Mouse (Mus musculus) retina, adult 2 months (tissue): ENCODE measurements around the gene Axdnd1.
"Not testable (repeated sequence)": the region's sequence is repeated elsewhere in the genome, so short reads cannot be mapped to it uniquely, and the experiment has no call there.

Experiments used
- DNase-seq: peaks from one replicate; pipeline ENCODE4 v3.0.0-alpha.2; 2012; ENCODE audit warnings: low read depth, low spot score

Axdnd1 gene

DNA sequence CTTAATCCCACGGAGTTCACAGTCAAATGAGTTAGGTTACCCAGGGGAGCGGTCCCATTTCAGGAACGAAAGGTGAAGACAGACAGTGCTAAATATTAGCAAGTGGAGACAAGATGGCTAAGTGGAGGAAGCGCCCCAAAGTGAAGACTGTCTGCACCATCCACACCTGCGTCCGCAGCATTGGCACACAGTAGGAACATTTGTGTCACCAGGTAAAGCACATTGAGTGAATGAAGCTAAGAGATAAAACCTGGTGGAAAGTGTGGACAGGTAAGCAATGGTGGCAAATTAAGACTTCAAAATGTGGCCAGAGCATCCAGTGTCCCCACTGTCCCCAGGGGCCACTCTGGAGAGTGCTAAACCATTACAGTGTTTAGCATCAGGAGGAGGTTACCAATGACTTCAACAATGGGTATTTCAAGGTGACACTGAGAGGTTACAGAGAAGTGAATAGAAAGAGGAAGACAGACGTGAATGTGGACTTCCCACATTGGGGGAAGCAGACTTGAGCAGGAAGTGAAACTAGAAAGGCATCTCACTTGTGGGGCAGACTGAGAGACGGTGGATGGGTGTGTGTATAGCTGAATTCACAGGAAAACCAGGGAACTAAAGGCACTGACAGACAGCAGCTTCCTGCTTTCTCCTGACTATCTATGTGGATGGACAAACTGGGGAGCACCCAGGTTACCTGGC, 16.2 kb upstream of the Axdnd1 start:
- DNase-seq, result no peak

DNA sequence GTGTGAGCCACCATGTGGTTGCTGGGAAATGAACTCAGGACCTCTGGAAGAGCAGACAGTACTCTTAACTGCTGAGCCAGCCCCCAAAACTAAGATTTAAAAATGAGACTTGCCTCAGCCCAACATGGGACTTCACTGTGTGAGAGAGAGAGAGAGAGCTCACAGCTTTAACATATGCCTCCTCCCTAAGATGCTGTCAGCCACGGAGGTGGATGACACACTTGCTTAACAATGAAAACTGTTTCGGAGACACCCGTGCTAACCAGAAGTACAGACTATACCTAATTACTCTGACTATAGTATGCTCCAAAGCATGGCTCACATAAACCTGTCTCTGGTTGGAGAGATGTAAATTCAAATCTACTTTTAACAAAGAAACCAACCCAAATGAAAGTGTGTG, 12.5 kb upstream of the Axdnd1 start:
- DNase-seq, result no peak

DNA sequence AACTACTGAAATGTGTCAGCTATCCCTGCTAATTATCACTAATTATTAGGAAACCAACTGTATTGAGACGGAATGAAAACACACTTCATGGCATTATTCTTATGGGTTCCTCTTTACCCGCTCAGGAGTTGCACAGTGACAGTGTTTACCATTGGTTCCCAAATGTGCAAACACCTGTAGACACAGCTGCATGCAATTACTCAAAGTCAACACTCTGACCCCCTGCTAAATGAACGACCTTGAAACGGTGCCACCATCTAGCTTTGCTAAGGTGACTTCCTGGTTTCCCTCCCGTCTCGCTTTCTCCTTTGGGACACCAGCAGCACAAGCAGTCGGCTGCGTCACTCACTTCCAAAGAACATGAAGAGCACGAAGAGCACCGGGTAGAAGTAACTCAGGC, 11.5 kb upstream of the Axdnd1 start:
- DNase-seq, result no peak

DNA sequence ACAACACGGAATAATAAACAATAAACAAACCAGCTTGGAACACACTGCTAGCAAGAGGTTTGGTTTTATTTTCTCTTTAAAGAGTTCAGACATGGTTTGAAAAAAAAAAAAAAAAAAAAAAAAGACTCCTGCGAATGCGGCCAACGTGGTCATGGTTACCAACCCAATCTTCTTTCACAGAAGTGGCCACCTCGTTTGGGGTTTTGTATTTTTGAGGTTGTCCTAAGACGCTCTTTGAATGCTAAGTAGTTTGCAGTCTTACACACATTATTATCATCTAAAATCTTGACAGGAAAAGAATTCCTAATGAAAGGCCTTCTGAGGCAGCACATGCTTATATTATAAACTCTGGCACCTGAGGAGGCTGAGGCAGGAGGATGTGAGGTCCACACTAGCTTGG, 7.5 kb upstream of the Axdnd1 start:
- no peak for DNase-seq

DNA sequence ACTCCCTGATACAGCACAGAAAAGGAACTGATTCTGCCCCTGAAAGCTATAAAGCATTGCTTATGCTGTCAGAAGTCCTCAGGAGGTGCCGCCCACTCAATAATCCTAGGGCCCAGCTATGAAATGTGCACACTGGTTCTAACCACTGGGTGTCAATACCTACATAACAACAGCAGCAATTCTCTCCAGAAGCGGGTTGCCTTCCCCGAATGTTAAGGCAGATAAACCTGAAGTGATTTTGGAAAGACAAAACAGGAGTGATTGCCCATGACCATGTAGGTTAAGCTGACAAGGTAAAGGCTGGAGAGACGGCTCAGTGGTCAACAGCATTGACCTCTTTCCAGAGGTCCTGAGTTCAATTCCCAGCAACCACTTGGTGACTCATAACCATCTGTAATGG, 4.8 kb upstream of the Axdnd1 start:
- no peak for DNase-seq

DNA sequence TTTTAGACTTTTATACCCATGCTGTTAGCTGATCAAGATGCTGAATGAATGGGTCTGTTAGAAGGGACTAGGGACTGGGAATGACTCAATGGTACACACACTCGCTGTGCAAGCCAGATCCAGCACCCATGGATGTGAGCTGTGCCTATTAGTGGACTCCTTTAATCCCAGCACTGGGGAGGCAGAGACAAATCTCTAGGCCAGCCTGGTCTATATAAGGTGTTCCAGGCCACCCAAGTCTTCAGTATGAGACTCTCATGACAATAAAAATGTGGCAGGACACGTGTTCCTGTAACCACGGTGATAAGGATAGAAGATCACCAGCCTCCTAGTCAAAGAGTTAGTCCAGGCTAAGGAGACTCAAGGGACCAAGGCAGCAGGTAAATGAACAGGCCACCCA, 3.1 kb upstream of the Axdnd1 start:
- DNase-seq, result no peak

DNA sequence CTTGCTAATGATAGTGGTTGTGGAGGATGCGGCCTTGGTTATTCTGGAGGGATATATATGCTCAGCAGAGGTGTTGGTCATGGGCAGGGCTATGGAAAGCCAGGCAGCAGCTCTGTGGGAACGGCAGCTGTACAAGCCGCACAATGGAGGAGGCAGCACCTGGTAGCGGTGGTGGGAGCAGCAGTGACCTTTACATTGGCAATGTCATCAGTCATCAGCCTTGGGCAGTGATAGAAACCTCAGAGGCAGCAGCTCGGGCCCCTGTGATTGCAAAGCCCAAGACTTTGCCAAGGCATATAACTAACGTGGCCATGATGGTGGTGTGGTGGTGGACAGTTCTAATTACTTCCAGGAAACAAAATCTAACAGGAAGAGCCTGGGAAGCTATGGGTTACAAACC, 2.5 kb upstream of the Axdnd1 start:
- no peak for DNase-seq

DNA sequence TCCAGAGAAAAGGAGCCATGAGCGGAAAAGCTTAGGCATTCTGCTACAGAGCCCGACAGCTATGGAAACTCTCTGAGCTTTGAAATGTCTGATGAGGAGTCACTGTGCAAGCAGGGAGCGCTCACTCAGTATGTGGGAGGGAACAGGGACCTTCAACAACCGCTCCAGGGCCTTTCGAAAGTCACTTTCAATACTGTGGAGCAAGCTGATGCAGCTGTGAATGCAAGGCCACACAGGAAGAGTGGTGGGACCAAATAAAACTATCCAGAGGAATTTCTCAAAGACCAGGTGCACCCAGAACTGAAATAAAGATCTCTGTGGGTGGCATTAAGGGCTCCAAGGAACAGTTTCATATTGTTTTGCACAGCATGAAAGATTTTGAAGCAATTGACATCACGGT, 1.9 kb upstream of the Axdnd1 start:
- no peak for DNase-seq

DNA sequence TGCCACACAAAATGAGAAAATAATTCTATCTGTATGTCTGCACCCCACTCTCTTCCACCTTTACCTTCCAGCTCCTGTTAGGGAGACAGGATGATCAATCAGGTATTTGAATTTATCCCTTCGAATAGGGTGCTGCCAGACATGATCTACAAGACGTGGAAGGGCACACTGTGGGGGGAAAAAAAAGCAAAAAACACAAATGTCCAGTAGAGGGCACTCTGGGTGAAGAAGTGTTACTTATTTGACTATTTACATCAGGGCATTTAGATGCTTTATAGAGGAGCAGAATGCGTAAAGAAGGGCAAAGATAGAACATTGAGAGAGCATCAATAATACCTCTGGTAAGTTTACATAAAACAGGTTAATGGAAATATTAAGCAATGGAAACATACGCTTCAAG, 2.8 kb downstream of the Axdnd1 start:
- DNase-seq, result peak; percentile 28

DNA sequence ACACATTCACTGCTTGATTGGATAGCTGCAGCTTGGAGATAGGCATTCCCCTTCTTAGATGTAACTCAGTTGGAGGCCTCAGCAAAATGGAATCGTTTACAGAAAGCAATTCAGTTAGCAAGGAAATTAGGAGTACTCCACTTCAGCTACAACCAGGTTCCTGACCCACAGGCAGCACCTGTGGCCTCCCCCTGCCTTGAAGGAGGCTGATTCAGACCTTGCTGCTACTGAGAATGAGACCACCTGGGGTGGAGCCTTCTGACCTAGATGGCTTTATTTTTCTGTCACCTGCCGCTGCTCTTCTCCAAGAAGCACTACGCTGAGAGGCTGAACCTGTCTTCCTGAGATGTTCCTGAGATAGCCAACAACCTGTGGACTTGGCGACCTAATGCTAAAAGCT, 12.4 kb downstream of the Axdnd1 start:
- DNase-seq, result no peak

DNA sequence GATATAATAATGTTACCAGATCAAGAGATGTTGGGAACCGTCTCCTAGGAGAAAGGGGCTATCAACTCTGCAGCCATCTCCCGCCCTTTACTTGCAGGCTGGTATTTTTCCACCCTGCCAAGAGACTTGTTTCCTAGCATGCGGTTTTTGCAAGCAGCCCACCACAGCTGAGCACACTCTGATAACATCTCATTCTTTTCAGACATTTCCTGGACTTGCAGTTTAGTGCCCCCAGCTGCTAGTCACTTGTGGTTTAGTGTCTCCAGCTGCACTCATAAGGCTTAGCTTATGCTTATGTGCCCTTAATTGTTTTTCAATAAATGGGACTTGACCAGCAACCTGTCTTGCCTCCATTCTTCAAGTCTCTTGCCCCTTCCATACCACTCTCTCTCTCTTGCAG, 13.0 kb downstream of the Axdnd1 start:
- no peak for DNase-seq

DNA sequence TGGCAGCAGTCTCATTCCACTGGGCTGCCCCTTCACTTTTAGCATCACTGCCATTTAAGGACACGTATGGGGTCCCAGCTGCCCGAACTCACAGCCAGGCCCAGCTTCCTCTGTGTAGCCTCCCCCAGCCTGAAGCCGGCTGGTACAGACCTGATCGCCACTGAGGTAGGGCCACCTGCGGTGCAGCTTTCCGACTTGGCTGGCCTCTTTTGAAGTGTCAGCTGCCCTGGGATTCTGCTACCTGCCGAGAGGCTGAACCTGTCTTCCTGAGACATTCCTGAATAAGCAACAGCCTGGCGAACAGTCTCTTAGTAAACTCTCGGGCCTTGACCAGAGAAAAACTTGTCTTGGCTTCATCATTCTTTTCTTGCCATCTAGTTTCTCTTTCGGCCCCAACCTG, 17.7 kb downstream of the Axdnd1 start:
- no peak for DNase-seq

DNA sequence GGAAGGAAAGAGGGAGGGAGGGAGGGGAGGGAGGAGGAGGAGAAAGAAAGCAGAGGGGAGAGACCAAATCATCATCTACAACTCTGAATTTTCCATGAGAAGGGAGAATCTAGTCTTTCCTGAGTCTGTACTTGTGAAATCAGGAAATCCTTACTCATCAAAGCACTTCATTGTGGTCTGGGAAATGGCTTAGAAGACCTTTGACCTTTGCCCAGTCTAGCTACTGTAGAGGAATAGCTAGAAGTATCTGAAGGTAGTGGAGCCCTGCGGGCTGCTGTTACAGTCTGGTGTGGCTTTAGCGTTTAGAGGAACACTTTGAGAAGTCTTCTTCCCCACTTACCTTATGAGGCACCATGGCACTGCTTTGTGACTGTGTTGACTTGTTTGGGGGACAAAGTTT, 18.5 kb downstream of the Axdnd1 start:
- DNase-seq, result no peak

DNA sequence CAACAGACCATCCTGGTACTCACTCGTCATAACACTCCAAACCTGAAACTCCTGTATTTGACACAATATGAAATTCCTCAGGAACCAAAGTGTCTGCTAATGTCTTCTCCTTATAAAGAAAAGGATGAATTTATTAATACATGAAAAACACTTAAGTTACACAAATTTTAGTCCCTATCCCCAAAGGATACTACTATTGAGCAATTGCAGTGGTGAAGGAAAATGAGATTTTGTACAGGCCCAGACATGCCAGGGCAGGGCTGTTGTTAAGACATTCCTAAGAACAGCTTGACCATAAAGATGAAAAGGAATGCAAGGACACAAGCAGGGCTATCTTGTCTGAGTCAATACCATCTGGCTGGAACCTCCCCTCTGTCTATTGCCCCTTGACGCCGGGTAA, 20.8 kb downstream of the Axdnd1 start:
- not testable (repeated sequence) for DNase-seq

DNA sequence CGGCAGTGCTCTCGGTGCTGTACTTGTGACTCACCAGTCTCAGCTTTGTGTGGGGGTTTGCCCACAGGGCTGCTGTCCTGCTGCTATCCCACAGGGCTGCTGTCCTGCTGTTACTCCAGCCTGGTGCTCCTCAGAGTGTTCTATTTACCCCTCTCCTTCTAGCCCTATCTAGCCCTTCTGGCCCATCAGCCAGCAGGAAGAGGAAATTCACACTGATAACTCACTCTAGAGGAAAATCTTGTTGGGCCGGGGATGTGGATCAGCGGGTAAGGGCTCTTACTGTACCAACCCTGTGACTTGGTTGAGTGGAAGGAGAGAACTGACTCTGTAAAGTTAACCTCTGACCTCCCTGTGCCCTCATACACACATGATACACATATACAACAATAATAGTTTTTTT, 27.8 kb downstream of the Axdnd1 start:
- DNase-seq, result no peak

DNA sequence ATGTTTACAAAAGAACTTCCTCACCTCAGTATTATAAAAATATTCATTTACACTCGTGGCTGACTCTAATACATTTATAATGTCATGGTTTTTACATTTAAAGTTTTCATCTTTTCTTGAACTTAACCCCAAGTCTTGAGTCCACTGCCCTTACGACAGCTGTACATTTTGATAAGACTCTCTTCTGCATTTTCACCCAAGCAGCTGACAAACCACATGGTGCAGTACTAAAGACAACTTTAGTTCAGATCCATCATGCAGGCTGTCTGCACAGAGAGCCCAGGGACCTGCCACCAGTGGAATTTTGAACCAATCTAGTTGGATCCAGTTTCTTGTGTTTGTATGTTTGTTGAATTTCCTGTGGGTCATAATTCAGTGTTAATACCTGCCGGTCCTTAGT, 34.1 kb downstream of the Axdnd1 start:
- no peak for DNase-seq

DNA sequence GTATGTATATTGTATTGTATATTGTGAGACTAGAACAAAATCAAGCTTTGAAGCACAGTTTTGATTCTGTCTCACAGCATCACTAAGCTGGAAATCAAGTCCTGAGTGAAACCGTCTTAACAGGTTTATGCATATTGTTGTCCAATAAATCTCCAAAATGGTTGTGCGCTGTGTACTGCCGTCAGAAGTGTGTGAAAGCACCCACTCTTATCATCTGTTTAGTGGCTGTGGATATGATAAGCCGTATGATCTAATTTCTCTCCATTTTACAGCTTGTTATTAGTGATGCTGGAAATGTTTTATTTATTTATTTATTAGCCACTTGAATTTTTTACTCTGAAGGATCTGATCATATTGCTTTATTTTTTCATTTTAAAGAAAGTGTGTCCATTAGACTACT, 34.7 kb downstream of the Axdnd1 start:
- no peak for DNase-seq

DNA sequence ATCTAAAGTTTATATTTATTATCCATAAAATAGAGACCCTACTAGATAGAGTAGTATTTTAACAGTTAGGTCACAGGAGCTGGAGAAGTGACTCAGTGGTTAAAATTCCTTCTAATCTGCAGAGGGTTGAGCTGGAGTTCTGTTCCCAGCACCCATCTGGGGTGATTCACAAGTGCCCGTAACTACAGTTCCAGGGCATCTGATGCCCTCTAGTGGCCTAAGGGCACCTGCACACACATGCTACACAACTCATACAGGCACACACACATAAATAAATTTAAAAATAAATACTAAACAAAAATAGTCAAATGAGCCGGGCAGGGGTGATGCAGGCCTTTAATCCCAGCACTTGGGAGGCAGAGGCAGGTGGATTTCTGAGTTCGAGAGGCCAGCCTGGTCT, 39.7 kb downstream of the Axdnd1 start:
- no peak for DNase-seq

DNA sequence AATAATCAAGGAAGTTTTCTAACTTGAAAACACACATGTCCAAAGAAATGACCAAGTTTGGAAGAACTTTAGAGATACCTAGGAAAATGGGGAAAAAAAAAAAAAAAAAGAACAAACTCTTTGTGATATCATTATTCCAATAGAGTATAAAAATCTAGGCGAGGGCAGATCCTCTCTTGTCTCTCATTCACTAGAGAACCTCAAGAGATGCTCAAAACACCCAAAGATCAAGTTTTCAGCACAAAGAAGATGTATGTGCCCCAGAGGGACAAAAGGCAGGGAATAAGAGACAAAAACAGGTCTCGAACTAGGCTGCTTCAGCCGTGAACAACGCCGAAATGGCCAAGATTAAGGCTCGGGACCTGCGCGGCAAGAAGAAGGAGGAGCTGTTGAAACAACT, 55.2 kb downstream of the Axdnd1 start, which contains the start of gene Gm2000:
Gm2000 (plus strand) TSS at position 301 of the 400 bp plus-strand sequence.
- no peak for DNase-seq

DNA sequence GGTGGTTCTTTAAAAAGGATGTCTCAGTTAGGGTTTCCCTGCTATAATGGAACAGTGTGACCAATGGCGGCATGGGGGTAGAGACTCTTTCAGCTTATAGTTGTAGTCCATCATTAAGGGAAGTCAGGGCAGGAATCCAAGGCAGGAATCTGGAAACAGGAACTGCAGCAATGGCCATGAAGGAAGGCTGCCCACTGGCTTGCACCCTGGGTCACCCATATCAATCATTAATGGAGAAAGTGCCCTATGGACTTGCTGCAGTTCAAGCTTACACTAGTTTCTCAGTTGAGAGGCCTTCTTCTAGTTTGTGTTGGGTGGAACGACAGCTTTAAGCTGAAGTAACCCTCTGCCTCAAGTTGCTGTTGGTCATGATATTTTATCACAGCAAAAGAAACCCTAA, 68.5 kb downstream of the Axdnd1 start:
- no peak for DNase-seq

DNA sequence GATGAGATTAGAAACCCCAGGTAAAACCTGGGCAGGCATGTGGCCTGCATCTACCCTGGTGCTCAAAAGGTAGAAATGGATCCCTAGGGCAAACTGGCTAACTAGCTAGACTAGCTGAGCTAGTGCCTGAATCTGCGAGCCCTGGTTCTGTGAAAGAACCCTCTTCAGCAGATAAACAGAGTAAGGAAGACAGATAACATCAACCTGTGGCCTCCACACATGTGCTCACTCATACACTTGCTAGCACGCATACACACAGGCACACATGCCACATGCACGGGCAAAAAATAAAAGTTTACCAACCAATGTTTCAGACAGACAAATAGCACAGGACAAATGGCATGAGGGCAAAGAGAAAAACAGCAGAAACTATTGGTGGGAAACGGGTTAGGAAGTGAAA, 70.5 kb downstream of the Axdnd1 start:
- no peak for DNase-seq

DNA sequence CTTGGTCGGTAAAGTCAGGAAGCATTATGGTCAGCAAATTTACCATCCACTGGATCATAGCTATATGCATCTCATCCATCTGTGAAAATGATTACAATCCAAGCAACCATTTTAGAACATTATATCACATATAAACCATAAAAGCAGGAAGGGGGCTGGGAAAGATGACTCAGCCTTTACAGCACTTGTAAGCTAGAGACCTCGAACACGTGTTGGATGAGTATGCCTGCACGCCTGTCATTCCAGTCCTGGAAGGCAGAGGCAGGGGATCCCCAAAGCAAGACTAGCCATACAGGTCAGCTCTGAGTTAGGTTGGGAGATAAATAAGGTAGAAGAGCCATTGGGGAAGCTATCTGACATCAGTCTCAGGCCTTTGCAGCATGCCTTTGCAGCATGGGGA, 71.9 kb downstream of the Axdnd1 start:
- DNase-seq, result no peak

DNA sequence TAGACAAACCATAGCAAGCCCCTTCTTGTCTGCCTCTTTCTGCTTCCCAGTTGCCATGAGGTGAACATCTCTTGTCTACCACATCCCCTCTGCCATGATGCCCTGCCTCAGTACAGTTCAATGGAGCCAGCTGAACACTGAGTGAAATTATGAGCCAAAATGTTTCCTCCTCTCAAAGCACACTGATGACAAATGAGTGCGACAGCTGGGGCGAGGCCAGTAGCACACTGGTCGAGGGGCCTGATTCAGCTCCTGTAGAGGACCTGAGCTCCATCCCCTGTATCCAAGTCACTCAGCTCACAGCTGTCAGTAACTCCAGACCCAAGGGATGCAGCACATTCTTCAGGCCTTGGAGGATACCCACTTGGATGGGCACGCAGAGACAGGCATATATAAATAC, 75.3 kb downstream of the Axdnd1 start:
- DNase-seq, result no peak

DNA sequence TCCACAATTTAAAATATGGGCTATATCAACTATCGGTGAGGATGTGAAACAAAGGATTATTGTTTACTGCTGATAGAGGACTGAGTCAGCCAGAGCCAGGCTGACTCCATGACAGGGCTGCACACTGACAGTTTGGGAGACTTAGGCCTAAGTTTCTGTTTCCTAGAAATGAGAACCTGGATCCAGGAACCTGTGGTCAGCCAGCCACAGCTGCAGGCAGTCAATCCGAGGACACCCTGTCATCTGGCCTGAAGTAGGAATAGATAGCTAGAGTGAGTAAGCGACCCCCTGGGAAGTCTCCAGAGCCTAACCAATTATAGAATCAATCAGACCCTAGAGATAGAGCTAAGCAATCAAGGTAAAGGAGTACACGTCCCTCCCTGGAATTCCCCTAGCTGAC, 76.5 kb downstream of the Axdnd1 start:
- DNase-seq, result no peak
